Mouse (Mus musculus): Measurements from ENCODE around the gene Plpp2. TPM values are rescaled to one million over a fixed set of nuclear protein-coding genes. Genes with fewer than 3 reads are reported as not detected.

Gene Plpp2
- 13.3 and 17.9 TPM in 2 replicates for polyA plus RNA-seq (2014; fragmentation: Nextera tagmentation; extraction: Ambion mirVana)

DNA sequence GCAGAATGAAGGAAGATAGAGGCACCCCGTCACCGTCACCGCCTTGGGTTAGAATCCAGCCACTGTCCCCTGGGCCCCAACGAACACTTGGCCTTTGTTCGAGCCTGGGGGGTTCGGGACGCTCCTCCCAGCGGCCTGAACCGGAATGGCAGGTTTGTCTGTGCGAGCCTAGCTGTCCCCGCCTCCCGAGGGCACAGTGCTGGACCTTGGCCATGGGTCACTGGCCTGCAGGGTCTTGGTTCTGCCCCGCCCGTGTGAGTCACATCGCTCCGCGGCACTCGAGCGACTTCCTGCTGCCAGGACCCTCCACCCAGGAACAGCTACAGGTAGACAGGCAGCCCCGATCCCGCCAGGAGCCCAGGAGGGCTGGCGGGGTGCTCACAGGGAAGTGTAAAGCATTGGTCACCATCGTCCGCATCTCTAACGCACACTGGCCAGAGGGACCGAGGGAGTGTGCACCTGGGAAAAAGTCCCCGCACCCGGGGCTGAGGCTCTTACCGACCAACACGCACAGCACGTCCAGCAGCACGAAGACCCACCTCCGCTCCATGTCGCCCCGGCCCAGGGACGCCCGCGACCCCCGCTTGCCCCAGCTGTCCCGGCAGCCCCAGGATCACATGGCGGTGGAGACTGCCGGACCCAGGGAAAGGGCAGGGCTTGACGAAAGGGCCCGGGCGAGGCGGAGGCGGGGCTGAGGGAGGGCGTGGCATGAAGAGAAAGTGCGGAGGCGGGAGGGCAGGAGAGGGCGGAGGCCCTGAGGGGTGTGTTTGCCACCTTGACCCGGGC lies at the start of gene Plpp2:
Gene Plpp2 (minus strand): TSS at position 671 of the 786 bp plus-strand sequence.
- no peak within 1 kb of the TSS; the same call in 1 of the 2 replicates for H3K27ac ChIP-seq (replicated peaks; ENCODE audit: low read depth, low read length)
- no peaks in the 10 kb centered on the region for H3K9me3 ChIP-seq (replicated peaks; ENCODE audit: control insufficient read depth, low read length)
- peak within 1 kb of the TSS; percentile 64 for H3K9ac ChIP-seq (replicated peaks; ENCODE audit: low read length)
- no peaks in the 10 kb centered on the region for H3K36me3 ChIP-seq (replicated peaks; ENCODE audit: control insufficient read depth, insufficient read depth, low read depth, low read length)
- under 1% methylated on average over 49 of the region's 52 CpGs for WGBS
- ATAC-seq (replicated peaks; ENCODE audit: insufficient number of reproducible peaks, low FRiP score, low TSS enrichment, low read depth) = peak; percentile 68
- peak within 1 kb of the TSS; percentile 97 for H3K4me2 ChIP-seq (ENCODE audit: low read depth, low read length)
- H3K4me1 ChIP-seq (ENCODE audit: control insufficient read depth, insufficient read depth, low read length) = no peaks in the 10 kb centered on the region
- peak; percentile 80 for DNase-seq (ENCODE audit: low spot score)
- no peaks in the 10 kb centered on the region for H3K27me3 ChIP-seq (ENCODE audit: control insufficient read depth, insufficient read depth, low read length)
- peak within 1 kb of the TSS; percentile 62 for H3K4me3 ChIP-seq (ENCODE audit: low read depth, low read length)

DNA sequence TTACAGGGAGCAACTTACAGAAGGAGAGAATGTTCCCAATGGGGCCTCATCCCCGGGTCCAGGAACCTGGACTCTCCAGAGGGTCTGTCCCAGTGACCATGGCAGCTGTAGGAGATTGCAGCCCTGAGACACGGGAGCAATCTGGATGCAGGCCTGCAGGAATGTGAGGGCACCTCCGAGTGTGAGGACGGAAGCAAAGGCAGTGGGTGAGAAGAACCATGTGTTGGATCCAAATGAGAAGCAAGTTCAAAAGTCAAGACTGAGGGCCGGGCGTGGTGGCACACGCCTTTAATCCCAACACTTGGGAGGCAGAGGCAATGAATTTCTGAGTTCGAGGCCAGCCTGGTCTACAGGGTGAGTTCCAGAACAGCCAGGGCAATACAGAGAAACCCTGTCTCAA lies 47.9 kb upstream of the Plpp2 start:
- H3K4me1 ChIP-seq (ENCODE audit: control insufficient read depth, insufficient read depth, low read length) = no peaks in the 10 kb centered on the region
- no peak overlapping the region for H3K9ac ChIP-seq (replicated peaks; ENCODE audit: low read length)
- H3K4me2 ChIP-seq (ENCODE audit: low read depth, low read length) = no peak overlapping the region
- ATAC-seq (replicated peaks; ENCODE audit: insufficient number of reproducible peaks, low FRiP score, low TSS enrichment, low read depth) (no peak), DNase-seq (ENCODE audit: low spot score) (no peak)
- H3K27me3 ChIP-seq (ENCODE audit: control insufficient read depth, insufficient read depth, low read length) = no peaks in the 10 kb centered on the region
- H3K36me3 ChIP-seq (replicated peaks; ENCODE audit: control insufficient read depth, insufficient read depth, low read depth, low read length) = no peaks in the 10 kb centered on the region
- H3K4me3 ChIP-seq (ENCODE audit: low read depth, low read length) = no peak overlapping the region
- H3K27ac ChIP-seq (replicated peaks; ENCODE audit: low read depth, low read length) = no peak overlapping the region
- H3K9me3 ChIP-seq (replicated peaks; ENCODE audit: control insufficient read depth, low read length) = no peaks in the 10 kb centered on the region
- WGBS = 89% methylated on average over 8 of the region's 8 CpGs

DNA sequence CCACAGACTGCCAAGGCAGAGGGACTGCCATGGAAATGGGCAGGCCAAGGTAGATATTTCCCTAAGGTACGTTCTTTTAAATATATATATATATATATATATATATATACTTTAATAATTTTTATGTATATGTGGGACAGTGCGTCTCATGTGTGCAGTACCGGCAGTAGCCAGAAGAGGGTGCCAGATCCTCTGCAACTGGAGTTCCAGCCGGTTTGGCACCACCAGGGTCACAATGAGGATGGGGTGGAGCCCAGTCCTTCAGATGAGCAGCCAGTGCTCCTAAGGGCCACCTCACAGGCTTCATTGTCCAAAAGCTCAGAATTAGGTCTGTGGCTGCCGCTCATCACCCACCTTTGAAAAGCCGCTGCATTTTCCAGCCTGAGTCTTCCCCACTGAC lies 47.2 kb upstream of the Plpp2 start:
- DNase-seq (ENCODE audit: low spot score) (peak; percentile 65), ATAC-seq (replicated peaks; ENCODE audit: insufficient number of reproducible peaks, low FRiP score, low TSS enrichment, low read depth) (no peak)
- Histone ChIP-seq H3K9ac (replicated peaks; ENCODE audit: low read length) (no peak overlapping the region), H3K4me3 (ENCODE audit: low read depth, low read length) (no peak overlapping the region), H3K4me2 (ENCODE audit: low read depth, low read length) (no peak overlapping the region), H3K4me1 (ENCODE audit: control insufficient read depth, insufficient read depth, low read length) (no peaks in the 10 kb centered on the region), H3K36me3 (replicated peaks; ENCODE audit: control insufficient read depth, insufficient read depth, low read depth, low read length) (no peaks in the 10 kb centered on the region), H3K27ac (replicated peaks; ENCODE audit: low read depth, low read length) (no peak overlapping the region), H3K27me3 (ENCODE audit: control insufficient read depth, insufficient read depth, low read length) (no peaks in the 10 kb centered on the region), H3K9me3 (replicated peaks; ENCODE audit: control insufficient read depth, low read length) (no peaks in the 10 kb centered on the region)
- WGBS = 36% methylated on average over 6 of the region's 6 CpGs

DNA sequence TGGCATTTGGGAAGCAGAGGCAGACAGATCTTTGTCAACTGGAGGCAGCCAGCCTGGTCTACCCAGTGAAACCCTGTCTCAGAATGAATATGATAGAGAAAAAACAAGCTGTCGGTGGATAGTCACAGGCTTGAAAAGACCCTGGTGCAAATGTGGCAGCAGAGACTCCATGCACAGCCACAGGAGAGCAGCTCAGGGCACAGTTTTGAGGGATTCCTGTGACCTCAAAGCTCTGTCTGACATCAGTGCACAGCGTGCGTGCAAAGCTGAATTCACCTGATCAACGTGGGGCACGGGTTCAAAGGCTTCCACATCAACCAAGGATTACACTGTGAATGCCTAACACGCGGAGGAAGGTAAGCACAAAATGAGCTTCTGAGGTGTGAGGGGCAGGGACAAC lies 46.8 kb upstream of the Plpp2 start:
- 67% methylated on average over 7 of the region's 7 CpGs for WGBS
- H3K4me1 ChIP-seq (ENCODE audit: control insufficient read depth, insufficient read depth, low read length) = no peaks in the 10 kb centered on the region

DNA sequence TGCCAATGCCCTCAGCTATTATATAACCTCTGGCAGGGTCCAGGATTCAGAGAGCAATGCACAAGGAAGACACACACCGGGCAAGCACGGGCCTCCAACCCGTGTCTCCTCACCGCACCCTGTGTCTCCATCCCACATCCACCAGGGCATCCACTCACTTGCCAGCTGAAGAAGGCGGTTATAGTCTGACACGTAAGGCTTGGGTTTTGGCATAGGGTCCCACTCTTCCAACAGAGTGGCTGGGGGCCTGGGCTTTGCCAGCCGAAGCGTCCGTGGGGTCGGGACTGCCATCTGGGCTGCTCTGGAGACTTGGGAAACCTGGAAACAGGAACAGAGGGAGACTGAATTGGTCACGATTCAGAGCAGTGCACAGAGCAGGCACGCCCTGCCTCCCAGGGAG lies 46.2 kb upstream of the Plpp2 start:
- no peaks in the 10 kb centered on the region for H3K9me3 ChIP-seq (replicated peaks; ENCODE audit: control insufficient read depth, low read length)
- no peaks in the 10 kb centered on the region for H3K27me3 ChIP-seq (ENCODE audit: control insufficient read depth, insufficient read depth, low read length)
- H3K27ac ChIP-seq (replicated peaks; ENCODE audit: low read depth, low read length) = no peak overlapping the region
- H3K4me2 ChIP-seq (ENCODE audit: low read depth, low read length) = no peak overlapping the region
- H3K9ac ChIP-seq (replicated peaks; ENCODE audit: low read length) = no peak overlapping the region
- H3K4me1 ChIP-seq (ENCODE audit: control insufficient read depth, insufficient read depth, low read length) = no peaks in the 10 kb centered on the region
- DNase-seq (ENCODE audit: low spot score) (no peak), ATAC-seq (replicated peaks; ENCODE audit: insufficient number of reproducible peaks, low FRiP score, low TSS enrichment, low read depth) (no peak)
- WGBS = 79% methylated on average over 12 of the region's 12 CpGs
- no peak overlapping the region for H3K4me3 ChIP-seq (ENCODE audit: low read depth, low read length)
- no peaks in the 10 kb centered on the region for H3K36me3 ChIP-seq (replicated peaks; ENCODE audit: control insufficient read depth, insufficient read depth, low read depth, low read length)

More for the DNA sequence above, 46.8 kb upstream of the Plpp2 start:
- Histone ChIP-seq H3K4me2 (ENCODE audit: low read depth, low read length) (no peak overlapping the region), H3K27ac (replicated peaks; ENCODE audit: low read depth, low read length) (no peak overlapping the region), H3K27me3 (ENCODE audit: control insufficient read depth, insufficient read depth, low read length) (no peaks in the 10 kb centered on the region), H3K4me3 (ENCODE audit: low read depth, low read length) (no peak overlapping the region), H3K9ac (replicated peaks; ENCODE audit: low read length) (no peak overlapping the region), H3K9me3 (replicated peaks; ENCODE audit: control insufficient read depth, low read length) (no peaks in the 10 kb centered on the region), H3K36me3 (replicated peaks; ENCODE audit: control insufficient read depth, insufficient read depth, low read depth, low read length) (no peaks in the 10 kb centered on the region)
- ATAC-seq (replicated peaks; ENCODE audit: insufficient number of reproducible peaks, low FRiP score, low TSS enrichment, low read depth) = no peak
- DNase-seq (ENCODE audit: low spot score) = no peak

DNA sequence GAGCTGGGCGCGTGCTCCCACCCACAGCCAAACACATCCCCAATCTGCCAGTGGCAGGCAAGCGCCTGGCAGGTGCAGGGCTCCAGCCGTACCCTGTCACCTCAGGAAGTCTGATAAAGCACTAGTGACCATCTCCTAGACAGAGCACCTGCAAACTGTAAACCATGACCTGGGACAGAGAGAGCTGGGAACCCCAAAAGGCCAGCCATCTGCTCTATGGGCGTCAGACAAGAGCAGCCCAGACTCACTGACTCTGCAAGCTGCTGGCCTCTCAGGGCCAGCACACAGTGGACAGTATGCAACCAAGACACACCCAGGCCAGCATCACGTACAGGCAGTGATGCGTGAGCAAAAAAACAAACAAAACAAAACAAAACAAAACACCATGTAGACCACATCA lies 45.3 kb upstream of the Plpp2 start:
- 76% methylated on average over 7 of the region's 7 CpGs for WGBS

DNA sequence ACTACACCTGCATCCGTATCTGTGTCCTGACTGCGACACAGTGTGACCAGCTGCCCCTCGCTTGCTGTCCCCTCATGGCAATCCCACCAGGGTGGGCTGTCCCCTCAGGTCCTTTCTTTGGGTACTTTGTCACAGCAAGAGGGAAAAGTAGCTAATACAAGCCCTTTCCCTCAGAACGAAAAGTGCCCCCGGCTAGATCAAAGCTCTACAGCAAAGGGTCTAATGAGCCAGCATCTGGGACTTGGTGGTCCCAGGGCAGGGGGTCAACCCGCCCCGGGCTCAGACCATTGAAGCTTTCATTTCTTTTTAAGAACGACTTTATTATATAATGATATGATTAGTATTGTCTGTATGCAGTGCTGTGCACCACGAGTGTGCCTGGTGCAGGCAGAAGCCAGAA lies 44.7 kb upstream of the Plpp2 start:
- no peak overlapping the region for H3K4me2 ChIP-seq (ENCODE audit: low read depth, low read length)
- H3K9ac ChIP-seq (replicated peaks; ENCODE audit: low read length) = no peak overlapping the region
- H3K4me3 ChIP-seq (ENCODE audit: low read depth, low read length) = no peak overlapping the region
- ATAC-seq (replicated peaks; ENCODE audit: insufficient number of reproducible peaks, low FRiP score, low TSS enrichment, low read depth) = no peak
- H3K36me3 ChIP-seq (replicated peaks; ENCODE audit: control insufficient read depth, insufficient read depth, low read depth, low read length) = no peaks in the 10 kb centered on the region
- H3K27me3 ChIP-seq (ENCODE audit: control insufficient read depth, insufficient read depth, low read length) = no peaks in the 10 kb centered on the region
- WGBS = 56% methylated on average over 9 of the region's 9 CpGs
- H3K27ac ChIP-seq (replicated peaks; ENCODE audit: low read depth, low read length) = no peak overlapping the region
- DNase-seq (ENCODE audit: low spot score) = no peak
- no peaks in the 10 kb centered on the region for H3K9me3 ChIP-seq (replicated peaks; ENCODE audit: control insufficient read depth, low read length)
- H3K4me1 ChIP-seq (ENCODE audit: control insufficient read depth, insufficient read depth, low read length) = no peaks in the 10 kb centered on the region

More for the DNA sequence above, 45.3 kb upstream of the Plpp2 start:
- H3K9ac ChIP-seq (replicated peaks; ENCODE audit: low read length) = no peak overlapping the region
- H3K4me2 ChIP-seq (ENCODE audit: low read depth, low read length) = no peak overlapping the region
- H3K27me3 ChIP-seq (ENCODE audit: control insufficient read depth, insufficient read depth, low read length) = no peaks in the 10 kb centered on the region
- H3K4me3 ChIP-seq (ENCODE audit: low read depth, low read length) = no peak overlapping the region
- ATAC-seq (replicated peaks; ENCODE audit: insufficient number of reproducible peaks, low FRiP score, low TSS enrichment, low read depth) (no peak), DNase-seq (ENCODE audit: low spot score) (no peak)
- no peak overlapping the region for H3K27ac ChIP-seq (replicated peaks; ENCODE audit: low read depth, low read length)
- no peaks in the 10 kb centered on the region for H3K9me3 ChIP-seq (replicated peaks; ENCODE audit: control insufficient read depth, low read length)
- H3K36me3 ChIP-seq (replicated peaks; ENCODE audit: control insufficient read depth, insufficient read depth, low read depth, low read length) = no peaks in the 10 kb centered on the region
- H3K4me1 ChIP-seq (ENCODE audit: control insufficient read depth, insufficient read depth, low read length) = no peaks in the 10 kb centered on the region

DNA sequence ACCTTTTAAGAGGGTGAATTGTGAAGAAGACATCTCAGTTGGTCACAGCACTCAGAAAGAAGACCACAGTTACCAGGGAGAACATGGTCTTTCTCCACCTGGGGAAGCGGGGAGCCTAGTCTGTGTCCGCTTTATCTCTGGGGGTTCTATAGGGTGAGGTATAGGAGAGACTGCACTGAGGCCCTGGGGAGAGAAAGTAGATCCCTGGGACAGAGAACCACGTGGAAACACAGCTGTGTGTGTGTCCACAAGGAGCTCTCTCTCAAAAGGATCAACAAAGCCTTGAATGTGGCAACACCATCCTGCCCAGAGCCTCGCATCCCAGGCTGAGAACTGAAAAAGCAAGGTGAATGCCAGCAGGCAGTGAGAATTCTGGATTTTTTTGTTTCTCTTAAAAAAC lies 43.8 kb upstream of the Plpp2 start:
- 70% methylated on average over 4 of the region's 4 CpGs for WGBS
- ATAC-seq (replicated peaks; ENCODE audit: insufficient number of reproducible peaks, low FRiP score, low TSS enrichment, low read depth) = no peak
- H3K9me3 ChIP-seq (replicated peaks; ENCODE audit: control insufficient read depth, low read length) = no peaks in the 10 kb centered on the region
- H3K4me1 ChIP-seq (ENCODE audit: control insufficient read depth, insufficient read depth, low read length) = no peaks in the 10 kb centered on the region
- H3K36me3 ChIP-seq (replicated peaks; ENCODE audit: control insufficient read depth, insufficient read depth, low read depth, low read length) = no peaks in the 10 kb centered on the region
- no peak overlapping the region for H3K4me2 ChIP-seq (ENCODE audit: low read depth, low read length)
- no peak overlapping the region for H3K9ac ChIP-seq (replicated peaks; ENCODE audit: low read length)
- no peak for DNase-seq (ENCODE audit: low spot score)
- H3K27me3 ChIP-seq (ENCODE audit: control insufficient read depth, insufficient read depth, low read length) = no peaks in the 10 kb centered on the region
- no peak overlapping the region for H3K27ac ChIP-seq (replicated peaks; ENCODE audit: low read depth, low read length)
- no peak overlapping the region for H3K4me3 ChIP-seq (ENCODE audit: low read depth, low read length)
